Mouse (Mus musculus): Measurements from ENCODE around the gene 4930558K02Rik.

Gene 4930558K02Rik

GRCm38 (mm10) chr1:161955846-161956245 lies 23.6 kb downstream of the 4930558K02Rik start:
- DNase-seq (ENCODE audit: low read depth in 1 of 2, low spot score in 2 of 2) = no peak

GRCm38 (mm10) chr1:161952599-161952998 lies 26.8 kb downstream of the 4930558K02Rik start:
- DNase-seq (ENCODE audit: low read depth in 1 of 2, low spot score in 2 of 2) = no peak

- no peak for DNase-seq (ENCODE audit: low read depth in 1 of 2, low spot score in 2 of 2)
These were observed 28.2 kb downstream of the 4930558K02Rik start for GRCm38 (mm10) chr1:161951009-161951779.

- DNase-seq (ENCODE audit: low read depth in 1 of 2, low spot score in 2 of 2) = no peak
These were observed 37.4 kb downstream of the 4930558K02Rik start for GRCm38 (mm10) chr1:161942082-161942481.

- no peak for DNase-seq (ENCODE audit: low read depth in 1 of 2, low spot score in 2 of 2)
These were observed 47.1 kb downstream of the 4930558K02Rik start for GRCm38 (mm10) chr1:161932286-161932685.

- DNase-seq (ENCODE audit: low read depth in 1 of 2, low spot score in 2 of 2) = no peak
These were observed 47.6 kb downstream of the 4930558K02Rik start for GRCm38 (mm10) chr1:161931817-161932216.

- DNase-seq (ENCODE audit: low read depth in 1 of 2, low spot score in 2 of 2) = no peak
These were observed 48.1 kb downstream of the 4930558K02Rik start for GRCm38 (mm10) chr1:161931313-161931712.

GRCm38 (mm10) chr1:161927976-161928375 lies 51.5 kb downstream of the 4930558K02Rik start:
- no peak for DNase-seq (ENCODE audit: low read depth in 1 of 2, low spot score in 2 of 2)

GRCm38 (mm10) chr1:161925281-161925805 lies 54.1 kb downstream of the 4930558K02Rik start:
- no peak for DNase-seq (ENCODE audit: low read depth in 1 of 2, low spot score in 2 of 2)

GRCm38 (mm10) chr1:161924321-161924720 lies 55.1 kb downstream of the 4930558K02Rik start:
- no peak for DNase-seq (ENCODE audit: low read depth in 1 of 2, low spot score in 2 of 2)

- no peak for DNase-seq (ENCODE audit: low read depth in 1 of 2, low spot score in 2 of 2)
These were observed 57.5 kb downstream of the 4930558K02Rik start for GRCm38 (mm10) chr1:161921928-161922327.

- DNase-seq (ENCODE audit: low read depth in 1 of 2, low spot score in 2 of 2) = no peak
These were observed 58.7 kb downstream of the 4930558K02Rik start for GRCm38 (mm10) chr1:161920475-161921454.

- no peak for DNase-seq (ENCODE audit: low read depth in 1 of 2, low spot score in 2 of 2)
These were observed 59.8 kb downstream of the 4930558K02Rik start for GRCm38 (mm10) chr1:161919594-161919993.

GRCm38 (mm10) chr1:161918682-161919372 lies 60.6 kb downstream of the 4930558K02Rik start:
- DNase-seq (ENCODE audit: low read depth in 1 of 2, low spot score in 2 of 2) = no peak

- no peak for DNase-seq (ENCODE audit: low read depth in 1 of 2, low spot score in 2 of 2)
These were observed 61.4 kb downstream of the 4930558K02Rik start for GRCm38 (mm10) chr1:161917940-161918484.

- DNase-seq (ENCODE audit: low read depth in 1 of 2, low spot score in 2 of 2) = no peak
These were observed 63.4 kb downstream of the 4930558K02Rik start for GRCm38 (mm10) chr1:161916036-161916435.

- DNase-seq (ENCODE audit: low read depth in 1 of 2, low spot score in 2 of 2) = no peak
These were observed 65.8 kb downstream of the 4930558K02Rik start for GRCm38 (mm10) chr1:161913648-161913984.

- DNase-seq (ENCODE audit: low read depth in 1 of 2, low spot score in 2 of 2) = no peak
These were observed 66.3 kb downstream of the 4930558K02Rik start for GRCm38 (mm10) chr1:161912940-161913647.

GRCm38 (mm10) chr1:161909074-161909473 lies 70.4 kb downstream of the 4930558K02Rik start:
- no peak for DNase-seq (ENCODE audit: low read depth in 1 of 2, low spot score in 2 of 2)

GRCm38 (mm10) chr1:161907795-161908457 lies 71.5 kb downstream of the 4930558K02Rik start:
- no peak for DNase-seq (ENCODE audit: low read depth in 1 of 2, low spot score in 2 of 2)
